Mouse (Mus musculus): ENCODE measurements around the gene Cd72. TPM values are rescaled to one million over a fixed set of nuclear protein-coding genes. Genes with fewer than 3 reads are reported as not detected.
A peak's percentile ranks its signal among the peaks of the same experiment; 100 is the strongest.

The Cd72 gene
- polyA plus RNA-seq, 1 experiment from 2014 or later = 3.4 TPM

- WGBS = 1% methylated on average over 28 of the region's 28 CpGs
- peak; percentile 95 for ATAC-seq (ENCODE audit: low FRiP score)
- peaks cover 13% of the 10 kb centered on the region for H3K4me1 ChIP-seq (ENCODE audit: control insufficient read depth, insufficient read depth, low read length)
- H3K9me3 ChIP-seq (ENCODE audit: control insufficient read depth, low read length) = no peaks in the 10 kb centered on the region
- DNase-seq (ENCODE audit: low spot score, missing footprints) = peak; percentile 95
- peak overlapping the region; percentile 68 for H3K4me2 ChIP-seq
- H3K27me3 ChIP-seq (ENCODE audit: control insufficient read depth, insufficient read depth, low read length) = no peaks in the 10 kb centered on the region
- H3K9ac ChIP-seq (ENCODE audit: low read length) = peak overlapping the region; percentile 79
- no peaks in the 10 kb centered on the region for H3K36me3 ChIP-seq (ENCODE audit: control insufficient read depth, insufficient read depth, low read length)
- H3K4me3 ChIP-seq (ENCODE audit: low read depth, low read length) = peak overlapping the region; percentile 44
- peak overlapping the region; percentile 83 for H3K27ac ChIP-seq (ENCODE audit: low read depth, low read length)
Measured at GRCm38 (mm10) chr4:43406162-43406971, 48.1 kb downstream of the Cd72 start.

- DNase-seq (ENCODE audit: low spot score, missing footprints) (no peak), ATAC-seq (ENCODE audit: low FRiP score) (no peak)
- H3K4me3 ChIP-seq (ENCODE audit: low read depth, low read length) = no peak overlapping the region
- no peak overlapping the region for H3K9ac ChIP-seq (ENCODE audit: low read length)
- H3K27ac ChIP-seq (ENCODE audit: low read depth, low read length) = no peak overlapping the region
- H3K4me1 ChIP-seq (ENCODE audit: control insufficient read depth, insufficient read depth, low read length) = peaks cover 17% of the 10 kb centered on the region
- no peaks in the 10 kb centered on the region for H3K9me3 ChIP-seq (ENCODE audit: control insufficient read depth, low read length)
- no peaks in the 10 kb centered on the region for H3K27me3 ChIP-seq (ENCODE audit: control insufficient read depth, insufficient read depth, low read length)
- no peaks in the 10 kb centered on the region for H3K36me3 ChIP-seq (ENCODE audit: control insufficient read depth, insufficient read depth, low read length)
- 86% methylated on average over 10 of the region's 10 CpGs for WGBS
- no peak overlapping the region for H3K4me2 ChIP-seq
Measured at GRCm38 (mm10) chr4:43404697-43405096, 49.7 kb downstream of the Cd72 start.

- Histone ChIP-seq H3K36me3 (ENCODE audit: control insufficient read depth, insufficient read depth, low read length) (no peaks in the 10 kb centered on the region), H3K9ac (ENCODE audit: low read length) (no peak overlapping the region), H3K4me2 (no peak overlapping the region), H3K9me3 (ENCODE audit: control insufficient read depth, low read length) (no peaks in the 10 kb centered on the region), H3K4me3 (ENCODE audit: low read depth, low read length) (no peak overlapping the region), H3K27me3 (ENCODE audit: control insufficient read depth, insufficient read depth, low read length) (no peaks in the 10 kb centered on the region), H3K27ac (ENCODE audit: low read depth, low read length) (no peak overlapping the region), H3K4me1 (ENCODE audit: control insufficient read depth, insufficient read depth, low read length) (peaks cover 17% of the 10 kb centered on the region)
- peak; percentile 59 for DNase-seq (ENCODE audit: low spot score, missing footprints)
- WGBS = 89% methylated on average over 9 of the region's 9 CpGs
- ATAC-seq (ENCODE audit: low FRiP score) = no peak
Measured at GRCm38 (mm10) chr4:43402212-43402611, 52.2 kb downstream of the Cd72 start.

GRCm38 (mm10) chr4:43401486-43401885 lies 52.9 kb downstream of the Cd72 start:
- Histone ChIP-seq H3K9me3 (ENCODE audit: control insufficient read depth, low read length) (no peaks in the 10 kb centered on the region), H3K36me3 (ENCODE audit: control insufficient read depth, insufficient read depth, low read length) (no peaks in the 10 kb centered on the region), H3K4me3 (ENCODE audit: low read depth, low read length) (no peak overlapping the region), H3K4me2 (no peak overlapping the region), H3K27ac (ENCODE audit: low read depth, low read length) (no peak overlapping the region), H3K9ac (ENCODE audit: low read length) (no peak overlapping the region), H3K4me1 (ENCODE audit: control insufficient read depth, insufficient read depth, low read length) (peaks cover 16% of the 10 kb centered on the region), H3K27me3 (ENCODE audit: control insufficient read depth, insufficient read depth, low read length) (no peaks in the 10 kb centered on the region)
- WGBS = 83% methylated on average over 10 of the region's 10 CpGs
- DNase-seq (ENCODE audit: low spot score, missing footprints) (peak; percentile 66), ATAC-seq (ENCODE audit: low FRiP score) (no peak)

- no peaks in the 10 kb centered on the region for H3K27me3 ChIP-seq (ENCODE audit: control insufficient read depth, insufficient read depth, low read length)
- H3K36me3 ChIP-seq (ENCODE audit: control insufficient read depth, insufficient read depth, low read length) = no peaks in the 10 kb centered on the region
- ATAC-seq (ENCODE audit: low FRiP score) (0 out of 2 replicates have a peak, but pooled peaks have one; percentile 35), DNase-seq (ENCODE audit: low spot score, missing footprints) (peak; percentile 79)
- H3K4me2 ChIP-seq = no peak overlapping the region
- 28% methylated on average over 10 of the region's 10 CpGs for WGBS
- no peak overlapping the region for H3K27ac ChIP-seq (ENCODE audit: low read depth, low read length)
- H3K9me3 ChIP-seq (ENCODE audit: control insufficient read depth, low read length) = no peaks in the 10 kb centered on the region
- 0 out of 2 replicates have a peak overlapping the region, but pooled peaks have one; percentile 40 for H3K9ac ChIP-seq (ENCODE audit: low read length)
- no peak overlapping the region for H3K4me3 ChIP-seq (ENCODE audit: low read depth, low read length)
- H3K4me1 ChIP-seq (ENCODE audit: control insufficient read depth, insufficient read depth, low read length) = peaks cover 15% of the 10 kb centered on the region
Measured at GRCm38 (mm10) chr4:43400976-43401375, 53.5 kb downstream of the Cd72 start.

GRCm38 (mm10) chr4:43399391-43400131 lies 54.9 kb downstream of the Cd72 start:
- no peak for ATAC-seq (ENCODE audit: low FRiP score)
- DNase-seq (ENCODE audit: low spot score, missing footprints) = peak; percentile 82
- whole genome bisulfite sequencing = 87% methylated on average over 31 of the region's 31 CpGs
- Histone ChIP-seq H3K27me3 (ENCODE audit: control insufficient read depth, insufficient read depth, low read length) (no peaks in the 10 kb centered on the region), H3K9me3 (ENCODE audit: control insufficient read depth, low read length) (no peaks in the 10 kb centered on the region), H3K27ac (ENCODE audit: low read depth, low read length) (no peak overlapping the region), H3K36me3 (ENCODE audit: control insufficient read depth, insufficient read depth, low read length) (no peaks in the 10 kb centered on the region), H3K9ac (ENCODE audit: low read length) (no peak overlapping the region), H3K4me2 (no peak overlapping the region), H3K4me3 (ENCODE audit: low read depth, low read length) (no peak overlapping the region), H3K4me1 (ENCODE audit: control insufficient read depth, insufficient read depth, low read length) (peaks cover 11% of the 10 kb centered on the region)

- ATAC-seq (ENCODE audit: low FRiP score) = no peak
- Histone ChIP-seq H3K27me3 (ENCODE audit: control insufficient read depth, insufficient read depth, low read length) (no peaks in the 10 kb centered on the region), H3K27ac (ENCODE audit: low read depth, low read length) (no peak overlapping the region), H3K4me3 (ENCODE audit: low read depth, low read length) (no peak overlapping the region), H3K9me3 (ENCODE audit: control insufficient read depth, low read length) (no peaks in the 10 kb centered on the region), H3K4me1 (ENCODE audit: control insufficient read depth, insufficient read depth, low read length) (peaks cover 11% of the 10 kb centered on the region), H3K36me3 (ENCODE audit: control insufficient read depth, insufficient read depth, low read length) (no peaks in the 10 kb centered on the region), H3K4me2 (no peak overlapping the region), H3K9ac (ENCODE audit: low read length) (no peak overlapping the region)
- peak; percentile 72 for DNase-seq (ENCODE audit: low spot score, missing footprints)
- WGBS = 75% methylated on average over 17 of the region's 17 CpGs
Measured at GRCm38 (mm10) chr4:43398829-43399331, 55.5 kb downstream of the Cd72 start.

GRCm38 (mm10) chr4:43398014-43398413 lies 56.4 kb downstream of the Cd72 start:
- no peak for ATAC-seq (ENCODE audit: low FRiP score)
- H3K27me3 ChIP-seq (ENCODE audit: control insufficient read depth, insufficient read depth, low read length) = no peaks in the 10 kb centered on the region
- WGBS = 83% methylated on average over 4 of the region's 4 CpGs
- H3K36me3 ChIP-seq (ENCODE audit: control insufficient read depth, insufficient read depth, low read length) = no peaks in the 10 kb centered on the region
- peaks cover 11% of the 10 kb centered on the region for H3K4me1 ChIP-seq (ENCODE audit: control insufficient read depth, insufficient read depth, low read length)
- no peak for DNase-seq (ENCODE audit: low spot score, missing footprints)
- H3K9ac ChIP-seq (ENCODE audit: low read length) = no peak overlapping the region
- no peaks in the 10 kb centered on the region for H3K9me3 ChIP-seq (ENCODE audit: control insufficient read depth, low read length)
- H3K27ac ChIP-seq (ENCODE audit: low read depth, low read length) = no peak overlapping the region
- H3K4me3 ChIP-seq (ENCODE audit: low read depth, low read length) = no peak overlapping the region
- no peak overlapping the region for H3K4me2 ChIP-seq

Data from midbrain, embryonic 11.5 days (tissue).